Mouse (Mus musculus) thymus, postnatal 36 days (tissue): ENCODE measurements around the gene Mt1.
A peak's percentile ranks its signal among the peaks of the same experiment; 100 is the strongest.

Source experiments
- DNase-seq, 2 experiments: peaks; one replicate each; pipeline ENCODE4 v3.0.0; 2022; ENCODE audit warnings: mixed read lengths in 2 of 2

The Mt1 gene

GRCm38 (mm10) chr8:94209639-94210038 is 30.8 kb downstream of the Mt1 start:
- no peak for DNase-seq

GRCm38 (mm10) chr8:94210225-94210624 is 31.3 kb downstream of the Mt1 start:
- no peak for DNase-seq

GRCm38 (mm10) chr8:94213819-94214218 is 34.9 kb downstream of the Mt1 start:
- no peak for DNase-seq

GRCm38 (mm10) chr8:94214252-94215173 is 35.6 kb downstream of the Mt1 start, which contains the start of gene Nup93:
TSS of gene Nup93 (plus strand) at chr8:94214564.
- peak; percentile 95 for DNase-seq

- DNase-seq, result no peak
Observed at GRCm38 (mm10) chr8:94227381-94227939, 48.6 kb downstream of the Mt1 start.
